Mouse (Mus musculus) stomach, embryonic 16.5 days (tissue): ENCODE measurements around the gene Il1b. TPM values are rescaled to one million over a fixed set of nuclear protein-coding genes. Genes with fewer than 3 reads are reported as not detected.

Experiments used
- ATAC-seq: fragments of 200-750 bp; cut with Nextera tagmentation; 2 replicates; pipeline ENCODE4 v1.8.0; 2017; ENCODE audit warnings: moderate number of reproducible peaks, moderate TSS enrichment; ENCODE audit not compliant: insufficient read depth, low FRiP score
- H3K27ac ChIP-seq: fragments of 300-500 bp; sonication (generic); 2 replicates; pipeline ENCODE4 v1.5.1; 2014; ENCODE audit warnings: low read length
- H3K27me3 ChIP-seq: fragments of 300-500 bp; sonication (generic); 2 replicates; pipeline ENCODE4 v1.6.1; 2014; ENCODE audit warnings: low read length, control low read depth, mixed read lengths; ENCODE audit not compliant: control insufficient read depth, insufficient read depth
- H3K36me3 ChIP-seq: fragments of 300-500 bp; sonication (generic); 2 replicates; pipeline ENCODE4 v1.6.1; 2014; ENCODE audit warnings: low read length; ENCODE audit not compliant: control insufficient read depth, insufficient read depth
- H3K4me1 ChIP-seq: fragments of 300-500 bp; sonication (generic); 2 replicates; pipeline ENCODE4 v1.6.1; 2014; ENCODE audit warnings: low read length, control low read depth, mixed read lengths; ENCODE audit not compliant: control insufficient read depth, insufficient read depth
- H3K4me2 ChIP-seq: fragments of 300-500 bp; sonication (generic); 2 replicates; pipeline ENCODE4 v1.6.1; 2014; ENCODE audit warnings: low read depth, low read length, mixed read lengths
- H3K4me3 ChIP-seq: fragments of 300-500 bp; sonication (generic); replicated peaks from 2 replicates; pipeline ENCODE4 v1.5.1; 2014; ENCODE audit warnings: mild to moderate bottlenecking, low read length
- H3K9ac ChIP-seq: fragments of 300-500 bp; sonication (generic); 2 replicates; pipeline ENCODE4 v1.6.1; 2014; ENCODE audit warnings: low read length
- H3K9me3 ChIP-seq: fragments of 300-500 bp; sonication (generic); replicated peaks from 2 replicates; pipeline ENCODE4 v1.6.1; 2016; ENCODE audit warnings: low read length, control low read depth; ENCODE audit not compliant: control insufficient read depth
- WGBS: fragments of 180-500 bp; shearing (Covaris S2); extraction: QIAGEN DNeasy Blood & Tissue Kit; methylation state at CpG from one replicate; pipeline ENCODE4 v1.1.7; 2014; 5-methylcytosine and 5-hydroxymethylcytosine counted together
- polyA plus RNA-seq: library from polyadenylated mRNA; unstranded; fragments of >200 nt; fragmentation: Nextera tagmentation; extraction: Ambion mirVana; gene quantifications from 2 replicates; pipeline ENCODE4 v1.2.1, GENCODE M21; 2015

Il1b gene
- polyA plus RNA-seq, 1 experiment from 2014 or later, result 0.32 TPM

DNA sequence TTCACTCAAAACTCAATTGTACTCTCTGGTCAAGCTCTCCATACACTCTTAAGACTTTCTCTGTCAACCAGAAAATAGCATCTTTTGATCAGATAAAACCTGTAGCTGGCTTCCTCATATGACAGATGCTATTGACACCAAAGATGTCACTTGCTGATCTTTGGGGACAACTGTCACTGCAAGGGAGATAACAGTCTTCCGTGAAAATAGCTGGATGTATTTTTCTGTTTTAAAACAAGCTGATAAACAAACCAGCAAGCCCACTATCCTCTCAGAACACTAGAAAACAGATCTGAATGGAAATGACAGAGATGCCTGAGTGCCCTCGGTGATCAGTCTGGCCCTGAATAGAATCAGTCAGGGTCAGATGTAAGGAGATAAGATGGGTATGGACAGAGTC, 32.8 kb upstream of the Il1b start:
- ATAC-seq, result no peak
- no peaks in the 10 kb centered on the region for H3K36me3 ChIP-seq
- H3K27me3 ChIP-seq, result no peaks in the 10 kb centered on the region
- H3K9ac ChIP-seq, result no peak overlapping the region
- H3K4me1 ChIP-seq, result no peaks in the 10 kb centered on the region
- H3K9me3 ChIP-seq, result no peaks in the 10 kb centered on the region
- H3K27ac ChIP-seq, result no peak overlapping the region
- no peak overlapping the region for H3K4me2 ChIP-seq
- no peak overlapping the region for H3K4me3 ChIP-seq
- 80% methylated on average over 2 of the region's 2 CpGs for WGBS

- H3K4me1 ChIP-seq, result no peaks in the 10 kb centered on the region
- no peaks in the 10 kb centered on the region for H3K36me3 ChIP-seq
- H3K4me2 ChIP-seq, result no peak overlapping the region
- no peak overlapping the region for H3K4me3 ChIP-seq
- H3K27ac ChIP-seq, result no peak overlapping the region
- H3K9ac ChIP-seq, result no peak overlapping the region
- ATAC-seq, result no peak
- H3K9me3 ChIP-seq, result no peaks in the 10 kb centered on the region
- H3K27me3 ChIP-seq, result no peaks in the 10 kb centered on the region
- WGBS, result 62% methylated on average over 3 of the region's 3 CpGs
Measured at GRCm38 (mm10) chr2:129402330-129402729, 31.4 kb upstream of the Il1b start.

- WGBS, result 82% methylated on average over 5 of the region's 5 CpGs
- H3K27me3 ChIP-seq, result no peaks in the 10 kb centered on the region
- H3K4me2 ChIP-seq, result no peak overlapping the region
- H3K9ac ChIP-seq, result no peak overlapping the region
- no peaks in the 10 kb centered on the region for H3K4me1 ChIP-seq
- no peaks in the 10 kb centered on the region for H3K36me3 ChIP-seq
- H3K9me3 ChIP-seq, result no peaks in the 10 kb centered on the region
- ATAC-seq, result no peak
- H3K4me3 ChIP-seq, result no peak overlapping the region
- no peak overlapping the region for H3K27ac ChIP-seq
Measured at GRCm38 (mm10) chr2:129401803-129402202, 30.9 kb upstream of the Il1b start.

DNA sequence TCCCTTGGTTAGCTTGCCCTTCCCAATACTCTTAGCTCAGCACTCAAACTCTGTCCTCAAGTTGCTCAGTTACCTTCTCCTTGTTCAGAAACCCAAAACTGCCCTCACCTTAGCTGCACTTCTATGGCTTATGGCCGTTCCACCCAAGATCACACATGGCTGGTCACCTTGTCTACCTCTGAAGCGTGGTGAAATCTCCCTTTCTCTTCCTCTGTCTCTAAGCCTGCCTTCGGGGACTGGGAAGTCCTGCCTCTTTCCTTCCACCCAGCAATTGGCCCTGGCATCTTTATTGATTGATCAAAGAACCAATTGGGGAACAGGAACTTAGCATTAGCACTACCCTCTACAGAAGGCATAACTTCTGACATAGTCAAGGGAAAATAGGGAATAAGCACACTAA, 27.2 kb upstream of the Il1b start:
- no peak for ATAC-seq
- WGBS, result 79% methylated on average over 3 of the region's 3 CpGs
- no peak overlapping the region for H3K4me2 ChIP-seq
- no peaks in the 10 kb centered on the region for H3K9me3 ChIP-seq
- no peak overlapping the region for H3K27ac ChIP-seq
- H3K36me3 ChIP-seq, result no peaks in the 10 kb centered on the region
- H3K9ac ChIP-seq, result no peak overlapping the region
- no peaks in the 10 kb centered on the region for H3K4me1 ChIP-seq
- H3K27me3 ChIP-seq, result no peaks in the 10 kb centered on the region
- no peak overlapping the region for H3K4me3 ChIP-seq

- 28% methylated on average over 6 of the region's 6 CpGs for WGBS
- H3K36me3 ChIP-seq, result no peaks in the 10 kb centered on the region
- H3K4me3 ChIP-seq, result no peak overlapping the region
- no peaks in the 10 kb centered on the region for H3K4me1 ChIP-seq
- no peak overlapping the region for H3K9ac ChIP-seq
- ATAC-seq, result no peak
- no peak overlapping the region for H3K4me2 ChIP-seq
- H3K27me3 ChIP-seq, result no peaks in the 10 kb centered on the region
- no peak overlapping the region for H3K27ac ChIP-seq
- H3K9me3 ChIP-seq, result no peaks in the 10 kb centered on the region
Measured at GRCm38 (mm10) chr2:129393524-129393923, 22.6 kb upstream of the Il1b start.

- Histone ChIP-seq H3K9ac (no peak overlapping the region), H3K27ac (no peak overlapping the region), H3K36me3 (no peaks in the 10 kb centered on the region), H3K4me2 (no peak overlapping the region), H3K9me3 (no peaks in the 10 kb centered on the region), H3K27me3 (no peaks in the 10 kb centered on the region), H3K4me3 (no peak overlapping the region), H3K4me1 (no peaks in the 10 kb centered on the region)
- 84% methylated on average over 5 of the region's 5 CpGs for WGBS
- ATAC-seq, result no peak
Measured at GRCm38 (mm10) chr2:129390161-129390560, 19.2 kb upstream of the Il1b start.

- H3K36me3 ChIP-seq, result no peaks in the 10 kb centered on the region
- no peak overlapping the region for H3K27ac ChIP-seq
- 65% methylated on average over 2 of the region's 2 CpGs for WGBS
- H3K9me3 ChIP-seq, result no peaks in the 10 kb centered on the region
- H3K4me1 ChIP-seq, result no peaks in the 10 kb centered on the region
- H3K4me3 ChIP-seq, result no peak overlapping the region
- no peak for ATAC-seq
- no peak overlapping the region for H3K9ac ChIP-seq
- no peak overlapping the region for H3K4me2 ChIP-seq
- H3K27me3 ChIP-seq, result no peaks in the 10 kb centered on the region
Measured at GRCm38 (mm10) chr2:129389323-129389722, 18.4 kb upstream of the Il1b start.

DNA sequence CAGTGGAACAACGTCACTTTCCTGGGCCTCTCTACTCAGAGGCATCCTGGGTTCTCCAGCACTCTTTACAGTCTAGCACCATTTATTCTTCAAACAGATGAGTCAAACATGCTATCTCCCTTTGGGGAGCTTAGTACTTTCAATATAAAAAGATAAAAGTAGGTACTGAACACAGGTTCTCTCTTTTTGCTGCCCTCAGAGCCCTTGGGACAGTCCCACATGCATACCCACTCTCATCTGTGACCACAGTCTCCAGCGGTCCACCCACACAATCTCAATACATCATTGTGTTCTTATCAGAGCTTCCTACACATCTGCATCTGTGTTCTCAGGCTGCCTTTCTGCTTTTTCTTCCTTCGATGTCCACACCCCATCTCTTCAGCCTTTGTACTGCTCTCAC, 14.4 kb upstream of the Il1b start:
- H3K9ac ChIP-seq, result no peak overlapping the region
- no peaks in the 10 kb centered on the region for H3K4me1 ChIP-seq
- H3K9me3 ChIP-seq, result no peaks in the 10 kb centered on the region
- H3K27me3 ChIP-seq, result no peaks in the 10 kb centered on the region
- H3K36me3 ChIP-seq, result no peaks in the 10 kb centered on the region
- no peak overlapping the region for H3K27ac ChIP-seq
- H3K4me2 ChIP-seq, result no peak overlapping the region
- ATAC-seq, result no peak
- WGBS, result 94% methylated on average over 3 of the region's 3 CpGs
- H3K4me3 ChIP-seq, result no peak overlapping the region

DNA sequence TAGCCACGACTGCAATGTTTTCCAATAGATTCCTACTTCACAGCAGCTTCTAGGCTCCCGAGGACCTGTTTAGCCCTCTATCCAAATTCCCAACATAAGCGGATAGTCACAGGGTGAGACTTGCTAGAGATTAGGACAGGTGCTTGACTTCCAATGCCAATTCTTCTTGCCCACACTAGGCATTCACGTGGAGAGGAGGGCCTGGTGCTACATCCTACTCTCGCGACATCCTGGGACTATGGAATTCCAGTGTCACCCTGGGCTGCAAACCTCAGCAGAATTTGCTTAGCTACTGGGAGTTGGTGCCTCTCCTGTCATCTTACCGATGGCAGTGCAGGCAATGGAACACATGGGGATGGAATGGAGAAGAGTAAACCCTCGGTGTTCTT, 13.3 kb upstream of the Il1b start:
- WGBS, result 77% methylated on average over 8 of the region's 8 CpGs
- Histone ChIP-seq H3K27ac (no peak overlapping the region), H3K27me3 (no peaks in the 10 kb centered on the region), H3K9me3 (no peaks in the 10 kb centered on the region), H3K4me2 (no peak overlapping the region), H3K36me3 (no peaks in the 10 kb centered on the region), H3K4me1 (no peaks in the 10 kb centered on the region), H3K4me3 (no peak overlapping the region), H3K9ac (no peak overlapping the region)
- no peak for ATAC-seq
